Mouse (Mus musculus): ENCODE data around the gene Rtn2. TPM values are rescaled to one million over a fixed set of nuclear protein-coding genes. Genes with fewer than 3 reads are reported as not detected.
"Not testable (repeated sequence)": the region's sequence is repeated elsewhere in the genome, so short reads cannot be mapped to it uniquely, and the experiment has no call there.

The Rtn2 gene
- polyA plus RNA-seq, 1 experiment from 2014 or later, result 7.1 TPM

GRCm38 (mm10) chr7:19279052-19279451 lies 3.4 kb upstream of the Rtn2 start:
- no peaks in the 10 kb centered on the region for H3K9me3 ChIP-seq (ENCODE audit: control insufficient read depth)
- H3K9ac ChIP-seq (ENCODE audit: low read depth, low read length), result no peak overlapping the region
- no peaks in the 10 kb centered on the region; the same call in 1 of the 2 replicates for H3K4me1 ChIP-seq (replicated peaks; ENCODE audit: control insufficient read depth, insufficient read depth, low read length)
- H3K36me3 ChIP-seq (ENCODE audit: control insufficient read depth, insufficient read depth), result no peaks in the 10 kb centered on the region
- peak overlapping the region; percentile 60 for H3K4me2 ChIP-seq (replicated peaks; ENCODE audit: low read depth)
- TF ChIP-seq CTCF (IDR thresholded peaks at IDR 0.05; ENCODE audit: low read depth), result no peak
- no peak for ATAC-seq
- no peak overlapping the region for H3K27ac ChIP-seq (ENCODE audit: low read depth, low read length)
- H3K27me3 ChIP-seq (replicated peaks; ENCODE audit: control insufficient read depth, insufficient read depth, low read length), result peaks cover 42% of the 10 kb centered on the region
- H3K4me3 ChIP-seq (ENCODE audit: low read depth, low read length), result peak overlapping the region; percentile 33
- WGBS, result 3% methylated on average over 34 of the region's 34 CpGs

DNA sequence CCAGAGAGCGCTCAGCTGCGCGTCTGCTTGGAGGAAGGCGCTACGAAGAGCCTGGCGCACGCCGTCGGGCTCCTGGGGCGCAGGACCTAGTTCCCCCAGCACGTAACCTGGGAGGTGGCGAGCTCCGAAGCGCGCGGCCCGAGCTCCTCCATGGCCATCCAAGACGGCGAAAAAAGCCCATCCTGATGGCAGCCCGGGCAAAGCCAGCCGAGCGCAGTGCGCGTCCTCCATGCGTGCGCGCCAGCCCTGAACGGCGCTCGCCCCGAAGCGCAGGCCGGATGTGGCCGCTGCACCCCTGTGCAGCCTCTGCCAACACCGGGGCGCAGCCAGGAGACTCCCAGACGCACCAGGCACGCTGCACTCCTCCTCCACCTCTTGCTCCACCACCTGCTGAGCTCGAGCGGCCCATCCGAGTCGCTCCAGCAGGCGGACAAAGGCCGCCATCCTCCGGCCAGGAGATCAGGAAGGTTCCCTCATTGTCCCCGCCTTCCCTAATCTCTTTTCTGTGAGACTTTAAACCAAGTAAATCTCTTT lies 2.8 kb upstream of the Rtn2 start, which contains the start of gene Ppm1n:
Gene Ppm1n, minus strand, starts transcription at position 484 of the 534 bp plus-strand sequence.
- H3K27ac ChIP-seq (ENCODE audit: low read depth, low read length), result no peak within 1 kb of the TSS
- peaks cover 42% of the 10 kb centered on the region for H3K27me3 ChIP-seq (replicated peaks; ENCODE audit: control insufficient read depth, insufficient read depth, low read length)
- WGBS, result under 1% methylated on average over 46 of the region's 46 CpGs
- no peaks in the 10 kb centered on the region for H3K36me3 ChIP-seq (ENCODE audit: control insufficient read depth, insufficient read depth)
- H3K4me3 ChIP-seq (ENCODE audit: low read depth, low read length), result peak within 1 kb of the TSS; percentile 33
- TF ChIP-seq CTCF (IDR thresholded peaks at IDR 0.05; ENCODE audit: low read depth), result peak; percentile 33
- no peaks in the 10 kb centered on the region; the same call in 1 of the 2 replicates for H3K4me1 ChIP-seq (replicated peaks; ENCODE audit: control insufficient read depth, insufficient read depth, low read length)
- no peaks in the 10 kb centered on the region for H3K9me3 ChIP-seq (ENCODE audit: control insufficient read depth)
- H3K9ac ChIP-seq (ENCODE audit: low read depth, low read length), result no peak within 1 kb of the TSS
- peak within 1 kb of the TSS; percentile 60 for H3K4me2 ChIP-seq (replicated peaks; ENCODE audit: low read depth)
- ATAC-seq, result no peak

DNA sequence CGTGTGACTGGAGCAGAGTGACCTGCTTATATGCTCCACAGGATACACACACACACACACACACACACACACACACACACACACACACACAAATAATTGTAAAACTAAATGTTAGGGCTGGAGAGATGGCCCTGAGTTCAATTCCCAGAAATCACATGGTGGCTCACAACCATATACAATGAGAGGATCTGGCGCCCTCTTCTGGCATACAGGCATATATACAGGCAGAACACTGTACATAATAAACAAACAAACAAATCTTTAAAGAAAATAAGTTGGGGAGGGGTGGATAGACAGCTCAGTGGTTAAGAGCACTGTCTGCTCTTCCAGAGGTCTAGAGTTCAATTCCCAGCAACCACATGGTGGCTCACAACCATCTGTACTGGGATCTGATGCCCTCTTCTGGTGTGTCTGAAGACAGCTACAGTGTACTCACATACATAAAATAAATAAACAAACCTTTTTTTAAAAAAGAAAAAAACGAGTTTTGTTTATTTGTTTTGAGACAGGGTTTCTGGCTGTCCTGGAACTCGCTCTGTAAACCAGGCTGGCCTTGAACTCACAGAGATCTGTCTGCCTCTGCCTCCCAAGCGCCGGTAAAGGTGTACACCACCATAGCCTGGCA lies 632 bp upstream of the Rtn2 start:
- H3K27me3 ChIP-seq (replicated peaks; ENCODE audit: control insufficient read depth, insufficient read depth, low read length), result peaks cover 42% of the 10 kb centered on the region
- not testable (repeated sequence) for H3K9me3 ChIP-seq (ENCODE audit: control insufficient read depth); H3K4me1 ChIP-seq (replicated peaks; ENCODE audit: control insufficient read depth, insufficient read depth, low read length); H3K27ac ChIP-seq (ENCODE audit: low read depth, low read length); H3K36me3 ChIP-seq (ENCODE audit: control insufficient read depth, insufficient read depth); H3K9ac ChIP-seq (ENCODE audit: low read depth, low read length)
- 0 out of 2 replicates have a peak overlapping the region, but pooled peaks have one; percentile 56 for H3K4me3 ChIP-seq (ENCODE audit: low read depth, low read length)
- WGBS, result 33% methylated on average over 6 of the region's 6 CpGs
- ATAC-seq, result 0 out of 2 replicates have a peak, but pooled peaks have one; percentile 2
- TF ChIP-seq CTCF (IDR thresholded peaks at IDR 0.05; ENCODE audit: low read depth), result peak; percentile 80
- H3K4me2 ChIP-seq (replicated peaks; ENCODE audit: low read depth), result peak overlapping the region; percentile 88

- Histone ChIP-seq H3K4me1 (replicated peaks; ENCODE audit: control insufficient read depth, insufficient read depth, low read length) (no peaks in the 10 kb centered on the region; the same call in 1 of the 2 replicates), H3K4me3 (ENCODE audit: low read depth, low read length) (peak overlapping the region; percentile 56), H3K9me3 (ENCODE audit: control insufficient read depth) (no peaks in the 10 kb centered on the region), H3K27ac (ENCODE audit: low read depth, low read length) (no peak overlapping the region), H3K36me3 (ENCODE audit: control insufficient read depth, insufficient read depth) (no peaks in the 10 kb centered on the region), H3K9ac (ENCODE audit: low read depth, low read length) (peak overlapping the region; percentile 35; the same call in 1 of the 2 replicates), H3K27me3 (replicated peaks; ENCODE audit: control insufficient read depth, insufficient read depth, low read length) (peaks cover 38% of the 10 kb centered on the region), H3K4me2 (replicated peaks; ENCODE audit: low read depth) (peak overlapping the region; percentile 88)
- TF ChIP-seq CTCF (IDR thresholded peaks at IDR 0.05; ENCODE audit: low read depth), result no peak
- ATAC-seq, result peak; percentile 48
- under 1% methylated on average over 32 of the region's 35 CpGs for WGBS
These were observed 474 bp downstream of the Rtn2 start for GRCm38 (mm10) chr7:19282791-19283405.

- H3K9ac ChIP-seq (ENCODE audit: low read depth, low read length), result no peak overlapping the region
- H3K4me2 ChIP-seq (replicated peaks; ENCODE audit: low read depth), result peak overlapping the region; percentile 88; the same call in 1 of the 2 replicates
- no peak overlapping the region for H3K27ac ChIP-seq (ENCODE audit: low read depth, low read length)
- ATAC-seq, result no peak
- TF ChIP-seq CTCF (IDR thresholded peaks at IDR 0.05; ENCODE audit: low read depth), result no peak
- 33% methylated on average over 14 of the region's 14 CpGs for WGBS
- H3K9me3 ChIP-seq (ENCODE audit: control insufficient read depth), result no peaks in the 10 kb centered on the region
- no peaks in the 10 kb centered on the region for H3K36me3 ChIP-seq (ENCODE audit: control insufficient read depth, insufficient read depth)
- H3K27me3 ChIP-seq (replicated peaks; ENCODE audit: control insufficient read depth, insufficient read depth, low read length), result peaks cover 33% of the 10 kb centered on the region
- no peaks in the 10 kb centered on the region; the same call in 1 of the 2 replicates for H3K4me1 ChIP-seq (replicated peaks; ENCODE audit: control insufficient read depth, insufficient read depth, low read length)
- 0 out of 2 replicates have a peak overlapping the region, but pooled peaks have one; percentile 56 for H3K4me3 ChIP-seq (ENCODE audit: low read depth, low read length)
These were observed 981 bp downstream of the Rtn2 start for GRCm38 (mm10) chr7:19283406-19283804.

GRCm38 (mm10) chr7:19284763-19285162 lies 2.3 kb downstream of the Rtn2 start:
- Histone ChIP-seq H3K4me3 (ENCODE audit: low read depth, low read length) (no peak overlapping the region), H3K27me3 (replicated peaks; ENCODE audit: control insufficient read depth, insufficient read depth, low read length) (peaks cover 19% of the 10 kb centered on the region), H3K4me2 (replicated peaks; ENCODE audit: low read depth) (no peak overlapping the region), H3K36me3 (ENCODE audit: control insufficient read depth, insufficient read depth) (no peaks in the 10 kb centered on the region), H3K9ac (ENCODE audit: low read depth, low read length) (no peak overlapping the region), H3K9me3 (ENCODE audit: control insufficient read depth) (no peaks in the 10 kb centered on the region), H3K27ac (ENCODE audit: low read depth, low read length) (no peak overlapping the region), H3K4me1 (replicated peaks; ENCODE audit: control insufficient read depth, insufficient read depth, low read length) (no peaks in the 10 kb centered on the region; the same call in 1 of the 2 replicates)
- ATAC-seq, result no peak
- peak; percentile 81 for TF ChIP-seq CTCF (IDR thresholded peaks at IDR 0.05; ENCODE audit: low read depth)
- WGBS, result 33% methylated on average over 4 of the region's 4 CpGs

Measured in intestine, postnatal 0 days (tissue).